Mouse (Mus musculus): ENCODE results near the gene Aspscr1. TPM values are rescaled to one million over a fixed set of nuclear protein-coding genes. Genes with fewer than 3 reads are reported as not detected.

Gene Aspscr1
- polyA plus RNA-seq (2012; ENCODE audit: insufficient read depth, insufficient read length, missing spikeins): 42.8 and 50.5 TPM in 2 replicates

DNA sequence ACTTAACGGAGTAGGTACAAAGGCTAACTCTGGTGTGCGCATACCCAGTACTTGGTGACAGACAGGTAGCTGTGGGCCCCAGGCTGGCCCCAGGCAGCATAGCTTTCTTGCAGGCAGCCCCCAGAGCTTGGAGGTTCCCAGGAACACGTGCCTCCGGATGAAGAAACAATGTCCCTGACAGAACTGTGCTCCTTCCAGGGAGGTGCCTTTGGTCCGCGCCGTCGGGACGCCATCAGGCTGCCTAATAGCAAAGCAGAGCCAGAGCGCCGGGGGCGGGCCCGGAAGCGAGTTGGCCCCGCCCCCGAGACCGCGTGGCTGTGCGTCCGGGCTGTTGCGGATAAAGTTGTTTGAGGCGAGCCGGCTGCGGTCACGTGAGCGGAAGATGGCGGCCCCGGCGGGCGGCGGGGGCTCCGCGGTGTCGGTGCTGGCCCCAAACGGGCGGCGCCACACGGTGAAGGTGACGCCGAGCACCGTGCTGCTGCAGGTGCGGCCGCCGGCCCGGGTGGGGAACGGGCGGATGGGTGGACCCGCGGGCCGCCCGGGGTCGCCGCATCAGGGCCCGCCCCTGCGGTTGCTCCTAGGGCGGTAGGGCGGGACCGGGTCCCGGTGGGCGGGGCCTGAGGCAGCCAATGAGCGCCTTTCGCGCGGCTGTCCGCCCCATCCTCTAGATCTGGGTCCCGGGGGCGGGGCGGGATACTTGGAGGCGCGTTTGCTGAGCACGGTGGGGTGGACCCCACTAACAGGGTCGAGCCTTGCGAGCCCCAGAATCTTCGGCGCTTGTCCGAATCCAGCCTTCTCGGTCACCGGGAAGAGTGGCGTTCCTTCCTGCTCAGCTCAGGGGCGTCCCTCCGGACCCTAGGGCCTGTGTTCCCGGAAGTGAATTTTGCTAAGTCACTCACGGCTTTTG lies at the start of gene Aspscr1:
TSS of gene Aspscr1 (plus strand) at position 287 of the 907 bp plus-strand sequence.
- no peak for TF ChIP-seq CTCF (IDR thresholded peaks at IDR 0.05; ENCODE audit: low read depth, low read length)
- TF ChIP-seq POLR2A (IDR thresholded peaks at IDR 0.05; ENCODE audit: borderline replicate concordance, low read depth, low read length): 0 out of 2 replicates have a peak, but pooled peaks have one; percentile 54

GRCm38 (mm10) chr11:120623961-120624679 lies 48.7 kb upstream of the Aspscr1 start:
- Histone ChIP-seq H3K27ac (ENCODE audit: insufficient read depth, low read depth, low read length) (peak overlapping the region; percentile 56), H3K4me3 (ENCODE audit: insufficient read depth, low read length) (peak overlapping the region; percentile 72), H3K4me1 (ENCODE audit: control insufficient read depth, insufficient read depth, low read length) (peaks cover 38% of the 10 kb centered on the region)
- TF ChIP-seq POLR2A (IDR thresholded peaks at IDR 0.05; ENCODE audit: borderline replicate concordance, low read depth, low read length) (no peak), CTCF (IDR thresholded peaks at IDR 0.05; ENCODE audit: low read depth, low read length) (no peak; the same call in 1 of the 2 replicates)

More for the DNA sequence above, at the start of gene Aspscr1:
- peak within 1 kb of the TSS; percentile 86 for H3K4me3 ChIP-seq (ENCODE audit: insufficient read depth, low read length)
- peaks cover 20% of the 10 kb centered on the region for H3K4me1 ChIP-seq (ENCODE audit: control insufficient read depth, insufficient read depth, low read length)
- peak within 1 kb of the TSS; percentile 81 for H3K27ac ChIP-seq (ENCODE audit: insufficient read depth, low read depth, low read length)

DNA sequence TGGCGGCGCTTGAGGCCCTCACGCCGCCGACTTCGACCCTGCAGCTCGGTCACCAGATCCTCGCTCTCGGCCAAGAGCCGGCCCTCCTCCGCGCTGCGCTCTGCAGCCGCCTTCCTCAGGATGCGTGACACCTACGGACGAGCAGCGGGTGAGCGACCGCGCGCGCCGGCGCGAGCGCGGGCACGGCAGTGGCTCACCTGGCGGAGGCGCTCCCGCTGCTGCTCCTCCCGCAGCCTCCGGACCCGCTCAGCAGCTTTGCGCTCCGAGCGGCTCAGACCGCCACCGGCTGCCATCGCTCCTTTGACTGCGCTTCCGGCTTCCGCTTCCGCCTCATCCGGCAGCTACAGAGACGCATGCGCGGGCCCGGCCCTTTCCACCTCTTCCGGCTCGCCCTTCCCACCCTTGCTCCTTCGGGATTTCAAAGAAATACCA lies 48.1 kb upstream of the Aspscr1 start:
- Histone ChIP-seq H3K4me3 (ENCODE audit: insufficient read depth, low read length) (peak overlapping the region; percentile 72), H3K27ac (ENCODE audit: insufficient read depth, low read depth, low read length) (peak overlapping the region; percentile 56), H3K4me1 (ENCODE audit: control insufficient read depth, insufficient read depth, low read length) (peaks cover 39% of the 10 kb centered on the region)
- TF ChIP-seq CTCF (IDR thresholded peaks at IDR 0.05; ENCODE audit: low read depth, low read length) (no peak), POLR2A (IDR thresholded peaks at IDR 0.05; ENCODE audit: borderline replicate concordance, low read depth, low read length) (no peak)

GRCm38 (mm10) chr11:120625152-120625775 lies 47.5 kb upstream of the Aspscr1 start, which contains the start of gene Sirt7:
Sirt7 (minus strand) TSS chr11:120625240.
- Histone ChIP-seq H3K4me3 (ENCODE audit: insufficient read depth, low read length) (peak within 1 kb of the TSS; percentile 72), H3K4me1 (ENCODE audit: control insufficient read depth, insufficient read depth, low read length) (peaks cover 40% of the 10 kb centered on the region), H3K27ac (ENCODE audit: insufficient read depth, low read depth, low read length) (peak within 1 kb of the TSS; percentile 56)
- TF ChIP-seq POLR2A (IDR thresholded peaks at IDR 0.05; ENCODE audit: borderline replicate concordance, low read depth, low read length) (no peak), CTCF (IDR thresholded peaks at IDR 0.05; ENCODE audit: low read depth, low read length) (no peak)

GRCm38 (mm10) chr11:120626785-120627467 lies 45.8 kb upstream of the Aspscr1 start:
- Histone ChIP-seq H3K27ac (ENCODE audit: insufficient read depth, low read depth, low read length) (peak overlapping the region; percentile 50; the same call in 1 of the 2 replicates), H3K4me3 (ENCODE audit: insufficient read depth, low read length) (no peak overlapping the region), H3K4me1 (ENCODE audit: control insufficient read depth, insufficient read depth, low read length) (peaks cover 43% of the 10 kb centered on the region)
- no peak for TF ChIP-seq POLR2A (IDR thresholded peaks at IDR 0.05; ENCODE audit: borderline replicate concordance, low read depth, low read length)

GRCm38 (mm10) chr11:120627468-120628300 lies 45.1 kb upstream of the Aspscr1 start:
- TF ChIP-seq POLR2A (IDR thresholded peaks at IDR 0.05; ENCODE audit: borderline replicate concordance, low read depth, low read length): no peak
- TF ChIP-seq CTCF (IDR thresholded peaks at IDR 0.05; ENCODE audit: low read depth, low read length): no peak
- Histone ChIP-seq H3K27ac (ENCODE audit: insufficient read depth, low read depth, low read length) (peak overlapping the region; percentile 50), H3K4me1 (ENCODE audit: control insufficient read depth, insufficient read depth, low read length) (peaks cover 43% of the 10 kb centered on the region), H3K4me3 (ENCODE audit: insufficient read depth, low read length) (peak overlapping the region; percentile 30)

DNA sequence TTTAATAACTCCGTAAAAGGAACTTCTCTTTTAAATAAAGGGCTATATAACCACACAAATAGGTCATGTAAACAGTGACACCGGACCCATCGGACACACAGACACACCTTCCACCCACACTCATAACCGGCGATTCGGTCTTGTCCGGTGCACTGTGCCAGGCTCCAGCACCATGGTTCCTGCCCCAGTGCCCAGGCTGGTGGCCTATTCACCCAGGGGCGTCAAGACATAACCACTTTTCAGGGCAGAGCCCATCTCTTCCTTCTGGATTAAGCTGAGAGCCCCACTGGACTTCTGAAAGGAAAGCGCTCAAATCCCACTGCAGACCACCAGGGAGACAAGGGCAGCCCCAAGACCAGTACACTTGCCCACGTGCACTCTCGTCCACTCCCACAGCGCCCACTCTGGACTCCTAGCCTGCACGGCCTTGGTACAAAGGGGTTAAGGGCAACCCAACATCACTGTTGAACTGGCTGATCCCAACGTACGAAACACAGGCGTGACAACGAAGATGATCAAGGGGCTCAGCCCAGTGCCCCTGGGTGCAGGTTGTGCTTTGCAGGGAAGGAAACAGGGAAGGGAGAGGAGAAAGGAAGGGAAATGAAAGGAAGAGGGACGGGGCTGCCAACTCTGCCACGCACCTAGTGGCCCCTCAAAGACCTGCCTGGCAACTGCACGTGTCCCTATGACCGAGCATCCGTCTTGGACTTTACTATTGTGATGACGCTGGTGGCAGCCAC lies 44.0 kb upstream of the Aspscr1 start:
- peaks cover 43% of the 10 kb centered on the region for H3K4me1 ChIP-seq (ENCODE audit: control insufficient read depth, insufficient read depth, low read length)
- peak overlapping the region; percentile 62 for H3K4me3 ChIP-seq (ENCODE audit: insufficient read depth, low read length)

DNA sequence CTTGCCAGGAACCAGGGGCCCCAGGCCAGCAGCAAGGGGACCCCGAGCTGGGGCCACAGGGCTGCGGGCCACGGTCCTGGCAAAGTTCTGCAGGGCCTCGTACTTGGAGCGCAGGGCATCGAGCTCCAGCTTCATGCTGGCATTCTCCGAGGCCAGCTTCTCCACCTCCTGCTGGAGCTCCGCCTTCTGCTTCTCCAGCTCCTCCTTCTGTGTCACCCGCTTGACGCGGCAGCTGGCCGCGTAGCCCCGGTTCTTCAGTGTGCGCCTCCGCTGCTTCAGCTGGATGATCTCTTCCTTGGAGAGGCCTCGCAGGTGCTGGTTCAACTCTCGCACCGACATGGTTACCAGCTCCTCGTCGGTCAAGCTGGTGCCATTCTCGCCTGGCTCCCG lies 43.4 kb upstream of the Aspscr1 start:
- TF ChIP-seq POLR2A (IDR thresholded peaks at IDR 0.05; ENCODE audit: borderline replicate concordance, low read depth, low read length) (no peak), CTCF (IDR thresholded peaks at IDR 0.05; ENCODE audit: low read depth, low read length) (no peak)
- peaks cover 46% of the 10 kb centered on the region for H3K4me1 ChIP-seq (ENCODE audit: control insufficient read depth, insufficient read depth, low read length)

More for the DNA sequence above, 44.0 kb upstream of the Aspscr1 start:
- TF ChIP-seq CTCF (IDR thresholded peaks at IDR 0.05; ENCODE audit: low read depth, low read length): no peak
- no peak for TF ChIP-seq POLR2A (IDR thresholded peaks at IDR 0.05; ENCODE audit: borderline replicate concordance, low read depth, low read length)
- peak overlapping the region; percentile 95 for H3K27ac ChIP-seq (ENCODE audit: insufficient read depth, low read depth, low read length)

More for the DNA sequence above, 43.4 kb upstream of the Aspscr1 start:
- H3K27ac ChIP-seq (ENCODE audit: insufficient read depth, low read depth, low read length): peak overlapping the region; percentile 95
- H3K4me3 ChIP-seq (ENCODE audit: insufficient read depth, low read length): peak overlapping the region; percentile 62
